Mouse (Mus musculus) olfactory bulb, adult 2 months (tissue): ENCODE measurements around the gene Rbbp4.

Experiments used
- CTCF ChIP-seq: fragments of 200-500 bp; IDR thresholded peaks from 2 replicates; pipeline ENCODE4 v1.5.1; 2012; ENCODE audit warnings: low read depth, mild to moderate bottlenecking, low read length, moderate library complexity; ENCODE audit not compliant: insufficient read depth
- POLR2A ChIP-seq: fragments of 200-500 bp; IDR thresholded peaks from 2 replicates; pipeline ENCODE4 v1.6.1; 2012; ENCODE audit warnings: mild to moderate bottlenecking, low read depth, low read length, moderate library complexity; ENCODE audit not compliant: insufficient read depth

DNA sequence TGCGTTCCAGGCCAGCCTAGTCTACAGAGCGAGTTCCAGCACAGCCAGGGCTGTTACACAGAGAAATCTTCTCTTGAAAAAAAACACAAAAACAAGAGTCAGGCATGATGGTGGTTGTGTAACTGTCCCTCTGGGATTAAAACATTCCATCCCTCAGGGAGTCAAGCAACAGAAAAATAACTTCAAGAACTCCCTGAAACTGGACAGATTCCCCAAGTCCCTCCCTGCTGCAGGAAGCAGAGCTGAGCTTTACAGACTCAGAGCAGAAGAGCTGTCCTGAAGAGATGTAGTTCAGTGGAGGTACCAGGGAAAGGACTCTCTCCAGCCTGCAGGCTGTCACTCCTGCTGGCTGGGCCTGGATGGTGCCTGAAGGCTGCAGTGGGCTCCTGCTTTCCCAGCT, 47.3 kb upstream of the Rbbp4 start:
- no peak for TF ChIP-seq CTCF
- TF ChIP-seq POLR2A, result no peak
